Mouse (Mus musculus) hindbrain, embryonic 14.5 days (tissue): ENCODE data around the gene Bfsp2. TPM values are rescaled to one million over a fixed set of nuclear protein-coding genes. Genes with fewer than 3 reads are reported as not detected.

Experiments used
- ATAC-seq: fragments of 200-750 bp; cut with Nextera tagmentation; 2 replicates; pipeline ENCODE4 v1.8.0; 2017; ENCODE audit warnings: moderate number of reproducible peaks, mild to moderate bottlenecking, moderate TSS enrichment, moderate library complexity; ENCODE audit not compliant: low FRiP score
- DNase-seq: peaks from one replicate; pipeline ENCODE4 v3.0.0-alpha.2; 2015; ENCODE audit warnings: low spot score
- H3K27ac ChIP-seq: fragments of 300-500 bp; sonication (generic); 2 replicates; pipeline ENCODE4 v1.5.1; 2014; ENCODE audit warnings: mild to moderate bottlenecking, moderate library complexity
- H3K27me3 ChIP-seq: fragments of 300-500 bp; sonication (generic); 2 replicates; pipeline ENCODE4 v1.6.1; 2014; ENCODE audit warnings: mild to moderate bottlenecking, low read length, mixed read lengths; ENCODE audit not compliant: control insufficient read depth, insufficient read depth
- H3K36me3 ChIP-seq: fragments of 300-500 bp; sonication (generic); replicated peaks from 2 replicates; pipeline ENCODE4 v1.6.1; 2014; ENCODE audit not compliant: control insufficient read depth, insufficient read depth
- H3K4me1 ChIP-seq: fragments of 300-500 bp; sonication (generic); replicated peaks from 2 replicates; pipeline ENCODE4 v1.6.1; 2014; ENCODE audit warnings: antibody characterized with exemption, low read length, mixed read lengths; ENCODE audit not compliant: control insufficient read depth, insufficient read depth
- H3K4me2 ChIP-seq: fragments of 300-500 bp; sonication (generic); replicated peaks from 2 replicates; pipeline ENCODE4 v1.6.1; 2014; ENCODE audit warnings: mild to moderate bottlenecking, moderate library complexity
- H3K4me3 ChIP-seq: fragments of 300-500 bp; sonication (generic); replicated peaks from 2 replicates; pipeline ENCODE4 v1.5.1; 2014; ENCODE audit warnings: mild to moderate bottlenecking, low read length
- H3K9ac ChIP-seq: fragments of 300-500 bp; sonication (generic); 2 replicates; pipeline ENCODE4 v1.6.1; 2014
- H3K9me3 ChIP-seq: fragments of 300-500 bp; sonication (generic); 2 replicates; pipeline ENCODE4 v1.6.1; 2016; ENCODE audit warnings: low read length; ENCODE audit not compliant: control insufficient read depth
- WGBS: fragments of 180-500 bp; shearing (Covaris S2); extraction: QIAGEN DNeasy Blood & Tissue Kit; methylation state at CpG from one replicate; pipeline ENCODE4 v1.1.7; 2014; 5-methylcytosine and 5-hydroxymethylcytosine counted together
- polyA plus RNA-seq: library from polyadenylated mRNA; unstranded; fragments of >200 nt; fragmentation: Nextera tagmentation; extraction: Ambion mirVana; gene quantifications from 2 replicates; pipeline ENCODE4 v1.2.1, GENCODE M21; 2014

Bfsp2 gene
- polyA plus RNA-seq, 1 experiment from 2014 or later, result 4.1 TPM

DNA sequence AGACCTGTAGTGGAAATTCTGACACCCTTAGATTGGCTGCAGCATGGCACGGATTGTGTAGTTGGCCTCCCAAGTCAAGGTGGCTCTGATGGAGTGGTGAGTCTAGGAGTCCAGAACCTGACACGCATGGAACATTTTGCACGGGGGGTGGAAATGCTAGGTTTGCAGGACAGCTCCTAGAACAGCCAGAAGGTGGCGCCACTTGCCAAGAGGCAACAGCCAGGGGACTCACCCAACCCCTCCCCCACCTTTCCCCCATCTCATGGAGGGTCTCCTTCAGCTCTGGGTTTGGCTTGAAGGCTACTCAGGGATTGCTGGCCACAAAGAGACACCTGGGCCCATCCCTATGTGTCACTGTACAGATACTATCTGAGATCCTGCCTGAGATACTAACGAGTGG lies 10.7 kb downstream of the Bfsp2 start:
- Histone ChIP-seq H3K36me3 (no peaks in the 10 kb centered on the region), H3K4me3 (no peak overlapping the region), H3K27ac (no peak overlapping the region), H3K27me3 (no peaks in the 10 kb centered on the region), H3K4me2 (no peak overlapping the region), H3K9me3 (no peaks in the 10 kb centered on the region), H3K9ac (no peak overlapping the region), H3K4me1 (peaks cover 26% of the 10 kb centered on the region)
- DNase-seq, result no peak
- no peak for ATAC-seq
- 72% methylated on average over 5 of the region's 5 CpGs for WGBS

GRCm38 (mm10) chr9:103468911-103469310 lies 11.3 kb downstream of the Bfsp2 start:
- Histone ChIP-seq H3K4me3 (no peak overlapping the region), H3K4me1 (peaks cover 20% of the 10 kb centered on the region), H3K36me3 (no peaks in the 10 kb centered on the region), H3K4me2 (no peak overlapping the region), H3K27me3 (no peaks in the 10 kb centered on the region), H3K9ac (no peak overlapping the region), H3K27ac (no peak overlapping the region), H3K9me3 (no peaks in the 10 kb centered on the region)
- 72% methylated on average over 7 of the region's 7 CpGs for WGBS
- ATAC-seq, result no peak
- DNase-seq, result no peak

- WGBS, result 23% methylated on average over 13 of the region's 13 CpGs
- Histone ChIP-seq H3K9ac (no peak overlapping the region), H3K27me3 (no peaks in the 10 kb centered on the region), H3K9me3 (no peaks in the 10 kb centered on the region), H3K36me3 (no peaks in the 10 kb centered on the region), H3K27ac (peak overlapping the region; percentile 56), H3K4me3 (no peak overlapping the region), H3K4me1 (peaks cover 12% of the 10 kb centered on the region), H3K4me2 (no peak overlapping the region)
- ATAC-seq (peak; percentile 74), DNase-seq (peak; percentile 71)
Observed at GRCm38 (mm10) chr9:103465711-103466220, 14.5 kb downstream of the Bfsp2 start.

DNA sequence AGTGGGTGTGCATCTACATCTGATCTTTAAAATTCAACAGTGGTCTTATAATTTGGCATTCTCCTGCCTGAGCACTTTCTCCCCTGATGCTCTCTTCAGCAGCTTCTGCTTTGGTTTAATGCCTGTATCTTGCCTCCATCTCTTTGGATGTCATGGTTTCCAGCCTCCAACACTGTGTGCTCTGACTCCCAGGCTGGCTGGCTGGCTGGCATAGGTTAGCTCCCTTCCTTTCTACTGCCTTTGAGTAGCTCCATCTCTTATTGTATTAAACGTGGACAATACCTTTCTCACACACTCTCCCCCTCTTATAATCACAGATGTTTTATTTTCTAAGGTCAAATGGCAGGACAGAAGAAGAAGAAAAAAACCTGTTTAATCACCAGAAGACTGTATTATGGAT lies 14.9 kb downstream of the Bfsp2 start:
- no peak; the same call in 1 of the 2 replicates for ATAC-seq
- no peaks in the 10 kb centered on the region for H3K27me3 ChIP-seq
- H3K9me3 ChIP-seq, result no peaks in the 10 kb centered on the region
- no peak overlapping the region for H3K9ac ChIP-seq
- H3K4me1 ChIP-seq, result peaks cover 12% of the 10 kb centered on the region
- no peak overlapping the region for H3K4me3 ChIP-seq
- DNase-seq, result no peak
- 22% methylated on average over 1 of the region's 1 CpGs for WGBS
- peak overlapping the region; percentile 56 for H3K27ac ChIP-seq
- no peaks in the 10 kb centered on the region for H3K36me3 ChIP-seq
- no peak overlapping the region for H3K4me2 ChIP-seq

DNA sequence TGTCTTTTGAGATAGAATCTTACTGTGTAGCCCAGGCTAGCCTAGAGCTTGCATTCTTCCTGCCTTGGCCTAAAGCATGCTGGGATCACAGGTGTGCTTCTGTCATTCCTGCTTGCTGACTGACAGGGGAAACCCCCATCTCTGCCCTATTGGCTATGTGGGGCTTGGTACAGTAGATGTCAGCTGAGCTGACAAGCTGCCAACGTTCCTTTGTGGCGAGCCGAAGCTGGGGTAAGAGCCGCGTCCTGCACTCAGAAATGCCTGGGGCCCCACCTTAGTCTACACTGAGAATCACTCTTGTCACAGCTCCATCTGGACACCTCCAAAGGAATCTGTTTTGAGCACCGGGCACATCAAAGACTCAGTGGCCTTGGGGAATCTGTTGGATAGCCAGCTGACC lies 16.4 kb downstream of the Bfsp2 start:
- Histone ChIP-seq H3K4me1 (peaks cover 12% of the 10 kb centered on the region), H3K9ac (no peak overlapping the region), H3K4me2 (no peak overlapping the region), H3K27ac (no peak overlapping the region), H3K9me3 (no peaks in the 10 kb centered on the region), H3K27me3 (no peaks in the 10 kb centered on the region), H3K4me3 (no peak overlapping the region), H3K36me3 (no peaks in the 10 kb centered on the region)
- DNase-seq (no peak), ATAC-seq (no peak)
- 57% methylated on average over 6 of the region's 6 CpGs for WGBS

DNA sequence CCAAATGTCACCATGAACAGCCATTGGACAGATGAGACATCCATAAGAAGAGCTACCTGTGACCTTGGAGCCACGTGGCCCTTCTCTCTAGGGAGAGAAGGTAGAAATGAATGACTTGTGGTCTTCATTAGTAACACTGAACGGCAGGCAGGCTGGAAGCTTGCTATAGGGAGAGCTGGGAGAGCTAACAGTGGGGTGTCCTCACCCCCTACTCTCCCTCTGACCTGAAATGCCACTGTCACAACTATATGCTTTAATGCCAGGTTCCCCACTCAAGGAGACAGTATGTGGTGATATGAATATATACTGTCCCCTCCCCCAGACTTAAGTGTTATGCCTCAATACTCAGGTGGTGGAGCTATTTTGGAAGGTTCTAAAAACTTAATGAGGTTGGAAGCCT lies 20.4 kb downstream of the Bfsp2 start:
- Histone ChIP-seq H3K36me3 (no peaks in the 10 kb centered on the region), H3K4me3 (no peak overlapping the region), H3K4me1 (no peaks in the 10 kb centered on the region), H3K9me3 (no peaks in the 10 kb centered on the region), H3K27me3 (no peaks in the 10 kb centered on the region), H3K27ac (no peak overlapping the region), H3K9ac (no peak overlapping the region), H3K4me2 (no peak overlapping the region)
- DNase-seq (no peak), ATAC-seq (no peak)
- WGBS, result 54% methylated on average over 2 of the region's 2 CpGs

- no peaks in the 10 kb centered on the region for H3K36me3 ChIP-seq
- 100% methylated on average over 1 of the region's 1 CpGs for WGBS
Observed at GRCm38 (mm10) chr9:103459307-103459706, 20.9 kb downstream of the Bfsp2 start.

GRCm38 (mm10) chr9:103449651-103450050 lies 30.6 kb downstream of the Bfsp2 start:
- Histone ChIP-seq H3K4me2 (no peak overlapping the region), H3K4me1 (no peaks in the 10 kb centered on the region), H3K4me3 (no peak overlapping the region), H3K9ac (no peak overlapping the region), H3K27me3 (no peaks in the 10 kb centered on the region), H3K36me3 (no peaks in the 10 kb centered on the region), H3K27ac (no peak overlapping the region), H3K9me3 (no peaks in the 10 kb centered on the region)
- 57% methylated on average over 6 of the region's 6 CpGs for WGBS
- ATAC-seq (no peak), DNase-seq (no peak)

More at GRCm38 (mm10) chr9:103459307-103459706, 20.9 kb downstream of the Bfsp2 start:
- Histone ChIP-seq H3K27me3 (no peaks in the 10 kb centered on the region), H3K27ac (no peak overlapping the region), H3K9me3 (no peaks in the 10 kb centered on the region), H3K9ac (no peak overlapping the region), H3K4me2 (no peak overlapping the region), H3K4me1 (no peaks in the 10 kb centered on the region), H3K4me3 (no peak overlapping the region)
- no peak for DNase-seq
- no peak for ATAC-seq

- no peak for ATAC-seq
- no peak for DNase-seq
- WGBS, result 86% methylated on average over 7 of the region's 7 CpGs
- no peaks in the 10 kb centered on the region for H3K27me3 ChIP-seq
- no peak overlapping the region for H3K4me3 ChIP-seq
- no peak overlapping the region for H3K4me2 ChIP-seq
- peaks cover 4% of the 10 kb centered on the region for H3K4me1 ChIP-seq
- no peak overlapping the region for H3K9ac ChIP-seq
- H3K27ac ChIP-seq, result no peak overlapping the region
- no peaks in the 10 kb centered on the region for H3K36me3 ChIP-seq
- no peaks in the 10 kb centered on the region for H3K9me3 ChIP-seq
Observed at GRCm38 (mm10) chr9:103449092-103449491, 31.1 kb downstream of the Bfsp2 start.

- Histone ChIP-seq H3K27me3 (no peaks in the 10 kb centered on the region), H3K36me3 (no peaks in the 10 kb centered on the region), H3K9ac (no peak overlapping the region), H3K4me1 (peaks cover 19% of the 10 kb centered on the region), H3K27ac (no peak overlapping the region), H3K4me2 (no peak overlapping the region), H3K9me3 (no peaks in the 10 kb centered on the region), H3K4me3 (no peak overlapping the region)
- ATAC-seq (no peak), DNase-seq (no peak)
- WGBS, result 88% methylated on average over 5 of the region's 5 CpGs
Observed at GRCm38 (mm10) chr9:103444656-103445055, 35.6 kb downstream of the Bfsp2 start.
